Mouse (Mus musculus) testis, adult 2 months (tissue): Measurements from ENCODE around the gene Rbms1.

Source experiments
- CTCF ChIP-seq: fragments of 200-500 bp; IDR thresholded peaks from 2 replicates; pipeline ENCODE4 v1.5.1; 2012; ENCODE audit warnings: low read depth, mild to moderate bottlenecking, inconsistent platforms, low read length, moderate library complexity; ENCODE audit not compliant: control insufficient read depth, insufficient read depth, insufficient replicate concordance
- POLR2A ChIP-seq: fragments of 200-500 bp; IDR thresholded peaks from 2 replicates; pipeline ENCODE4 v1.6.1; 2012; ENCODE audit warnings: low read depth, mild to moderate bottlenecking, inconsistent platforms, low read length, moderate library complexity; ENCODE audit not compliant: control insufficient read depth

GRCm38 (mm10) chr2:60802191-60802590, 160.8 kb downstream of the Rbms1 start:
- TF ChIP-seq CTCF (no peak), POLR2A (no peak)
